Mouse (Mus musculus): Measurements from ENCODE around the gene Mydgf.

GRCm38 (mm10) chr17:56207963-56208530 lies 24.3 kb upstream of the Mydgf start:
- TF ChIP-seq CTCF (IDR thresholded peaks at IDR 0.05; ENCODE audit: borderline replicate concordance, insufficient read depth, low read depth, low read length): no peak
- no peak for TF ChIP-seq POLR2A (IDR thresholded peaks at IDR 0.05; ENCODE audit: borderline replicate concordance, insufficient read depth, low read length)
